Mouse (Mus musculus): Measurements from ENCODE around the gene Lamtor2. TPM values are rescaled to one million over a fixed set of nuclear protein-coding genes. Genes with fewer than 3 reads are reported as not detected.
A peak's percentile ranks its signal among the peaks of the same experiment; 100 is the strongest.

Gene Lamtor2
- polyA plus RNA-seq, 1 experiment: 154 TPM

- Histone ChIP-seq H3K4me1 (ENCODE audit: control insufficient read depth, insufficient read depth, low read length) (peaks cover 45% of the 10 kb centered on the region), H3K27ac (ENCODE audit: insufficient read depth, low read depth, low read length) (0 out of 2 replicates have a peak overlapping the region, but pooled peaks have one; percentile 6), H3K4me3 (ENCODE audit: insufficient read depth, low read length) (peak overlapping the region; percentile 96)
- TF ChIP-seq CTCF (IDR thresholded peaks at IDR 0.05; ENCODE audit: low read depth, low read length) (no peak), POLR2A (IDR thresholded peaks at IDR 0.05; ENCODE audit: borderline replicate concordance, low read depth, low read length) (no peak)
These were observed 52.8 kb downstream of the Lamtor2 start for GRCm38 (mm10) chr3:88500087-88500486.

Other genes with a start within 250 kb of the Lamtor2 start
- gene Glmp, start 228.1 kb downstream of the Lamtor2 start, polyA plus RNA-seq (2012; ENCODE audit: insufficient read depth, insufficient read length, missing spikeins): 401 and 428 TPM in 2 replicates
- 0.68 and 0.71 TPM in 2 replicates for gene Tmem79, start 216.9 kb downstream of the Lamtor2 start, polyA plus RNA-seq (2012; ENCODE audit: insufficient read depth, insufficient read length, missing spikeins)
- 26.0 and 27.8 TPM in 2 replicates for gene Smg5, start 216.8 kb downstream of the Lamtor2 start, polyA plus RNA-seq (2012; ENCODE audit: insufficient read depth, insufficient read length, missing spikeins)
- not detected in 2 replicates for gene Paqr6, start 188.5 kb downstream of the Lamtor2 start, polyA plus RNA-seq (2012; ENCODE audit: insufficient read depth, insufficient read length, missing spikeins)
- gene Bglap3, start 180.3 kb downstream of the Lamtor2 start, polyA plus RNA-seq (2012; ENCODE audit: insufficient read depth, insufficient read length, missing spikeins): not detected in 2 replicates
- gene Bglap2, start 174.4 kb downstream of the Lamtor2 start, polyA plus RNA-seq (2012; ENCODE audit: insufficient read depth, insufficient read length, missing spikeins): not detected in 2 replicates
- not detected in 2 replicates for gene Bglap, start 168.6 kb downstream of the Lamtor2 start, polyA plus RNA-seq (2012; ENCODE audit: insufficient read depth, insufficient read length, missing spikeins)
- gene Pmf1, start 142.7 kb downstream of the Lamtor2 start, polyA plus RNA-seq (2012; ENCODE audit: insufficient read depth, insufficient read length, missing spikeins): 55.0 and 59.7 TPM in 2 replicates
- 14.0 and 17.5 TPM in 2 replicates for gene Slc25a44, start 127.9 kb downstream of the Lamtor2 start, polyA plus RNA-seq (2012; ENCODE audit: insufficient read depth, insufficient read length, missing spikeins)
- gene Sema4a, start 91.9 kb downstream of the Lamtor2 start, polyA plus RNA-seq (2012; ENCODE audit: insufficient read depth, insufficient read length, missing spikeins): 178 and 180 TPM in 2 replicates
- 124 and 126 TPM in 2 replicates for gene Lmna, start 43.1 kb downstream of the Lamtor2 start, polyA plus RNA-seq (2012; ENCODE audit: insufficient read depth, insufficient read length, missing spikeins)
- 0.13 and 0.16 TPM in 2 replicates for gene Mex3a, start 20.7 kb downstream of the Lamtor2 start, polyA plus RNA-seq (2012; ENCODE audit: insufficient read depth, insufficient read length, missing spikeins)
- gene Rab25, start 4.8 kb downstream of the Lamtor2 start, polyA plus RNA-seq (2012; ENCODE audit: insufficient read depth, insufficient read length, missing spikeins): not detected in 2 replicates
- 22.9 and 25.8 TPM in 2 replicates for gene Ubqln4, start 684 bp upstream of the Lamtor2 start, polyA plus RNA-seq (2012; ENCODE audit: insufficient read depth, insufficient read length, missing spikeins)
- gene Ssr2, start 22.8 kb upstream of the Lamtor2 start, polyA plus RNA-seq (2012; ENCODE audit: insufficient read depth, insufficient read length, missing spikeins): 71.3 and 83.2 TPM in 2 replicates
- 140 and 154 TPM in 2 replicates for gene Arhgef2, start 52.9 kb upstream of the Lamtor2 start, polyA plus RNA-seq (2012; ENCODE audit: insufficient read depth, insufficient read length, missing spikeins)
- gene Rxfp4, start 100.1 kb upstream of the Lamtor2 start, polyA plus RNA-seq (2012; ENCODE audit: insufficient read depth, insufficient read length, missing spikeins): not detected in 2 replicates
- 40.7 and 48.4 TPM in 2 replicates for gene Khdc4, start 132.7 kb upstream of the Lamtor2 start, polyA plus RNA-seq (2012; ENCODE audit: insufficient read depth, insufficient read length, missing spikeins)
- 100 and 110 TPM in 2 replicates for gene Rit1, start 163.8 kb upstream of the Lamtor2 start, polyA plus RNA-seq (2012; ENCODE audit: insufficient read depth, insufficient read length, missing spikeins)
- 12.1 and 13.5 TPM in 2 replicates for gene Syt11, start 222.1 kb upstream of the Lamtor2 start, polyA plus RNA-seq (2012; ENCODE audit: insufficient read depth, insufficient read length, missing spikeins)

All from bone marrow macrophage, adult 2 months (primary cell).